Mouse (Mus musculus) left cerebral cortex, postnatal 14 days (tissue): ENCODE measurements around the gene Stat2. TPM values are rescaled to one million over a fixed set of nuclear protein-coding genes. Genes with fewer than 3 reads are reported as not detected.
"Not testable (repeated sequence)": the region's sequence is repeated elsewhere in the genome, so short reads cannot be mapped to it uniquely, and the experiment has no call there.

Experiments
- DNase-seq, 2 experiments: peaks; one replicate each; pipeline ENCODE4 v3.0.0; 2021 to 2022; ENCODE audit warnings: low spot score in 2 of 2, mixed read lengths in 1 of 2
- intact Hi-C: fragments of 180-260 bp; cut with DNase I; formaldehyde crosslinking; loops from one replicate; pipeline ENCODE4 v1.15.1; 2025
- total RNA-seq, 2 experiments: library from RNA; stranded (reverse); gene quantifications; 2 replicates each; pipeline ENCODE4 v1.2.3; 2021

Gene Stat2
- total RNA-seq, 2 experiments from 2014 or later = 19.0 to 21.1 TPM

DNA sequence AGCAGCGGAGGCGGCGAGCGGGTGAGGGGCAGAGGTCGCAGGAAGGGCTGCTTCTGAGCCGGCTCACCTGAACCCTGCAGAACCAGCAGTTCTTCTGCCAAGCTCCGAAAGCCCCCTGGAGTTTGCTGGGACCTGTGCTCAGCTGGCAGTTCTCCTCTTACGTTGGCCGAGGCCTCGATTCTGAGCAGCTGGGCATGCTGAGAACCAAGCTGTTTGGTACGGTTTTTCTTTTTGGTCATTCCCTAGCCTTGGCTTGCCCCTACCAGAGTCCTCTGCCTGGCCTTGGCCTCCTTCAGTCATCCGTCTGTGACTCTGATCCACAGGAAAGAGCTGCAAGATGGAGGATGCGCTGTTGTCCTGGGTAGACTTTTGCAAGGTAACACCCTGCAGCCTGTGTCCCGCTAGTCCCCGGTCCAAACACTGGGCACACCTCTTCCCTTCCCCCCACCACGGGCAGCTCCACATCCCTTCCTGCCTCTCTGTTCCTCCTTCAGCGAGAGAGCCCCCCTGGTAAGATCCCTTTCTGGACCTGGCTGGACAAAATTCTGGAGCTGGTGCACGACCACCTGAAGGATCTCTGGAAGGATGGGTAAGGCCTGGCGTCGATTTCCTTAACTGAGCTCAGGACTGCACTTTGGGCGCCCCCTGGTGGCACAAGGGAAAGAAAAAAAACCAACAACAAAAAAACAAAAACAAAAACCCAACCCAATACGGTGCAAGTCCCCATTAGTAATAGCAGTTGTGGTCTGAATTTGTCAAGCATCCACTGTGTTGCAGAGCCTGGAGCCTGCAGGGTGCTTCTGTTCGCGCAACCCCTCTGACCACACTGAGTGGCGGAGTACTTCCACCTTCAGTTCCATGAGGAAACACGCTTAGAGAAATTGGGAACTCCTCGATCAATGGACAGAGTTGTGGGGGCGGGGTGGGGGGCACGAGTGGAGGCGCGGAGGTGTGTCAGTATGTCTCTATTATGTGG is 13.5 kb downstream of the Stat2 start:
- DNase-seq = peak; percentile 64 to 74
- intact Hi-C loops = loop anchor here (5.0 kb wide), 2 partner anchors 47 to 72 kb away; partner anchors contain the start of gene Spryd4

GRCm38 (mm10) chr10:128290594-128290993 is 20.2 kb downstream of the Stat2 start:
- DNase-seq, intact Hi-C loops: not testable (repeated sequence)

GRCm38 (mm10) chr10:128296370-128297090 is 26.2 kb downstream of the Stat2 start:
- intact Hi-C loops = no loop called here
- no peak for DNase-seq

DNA sequence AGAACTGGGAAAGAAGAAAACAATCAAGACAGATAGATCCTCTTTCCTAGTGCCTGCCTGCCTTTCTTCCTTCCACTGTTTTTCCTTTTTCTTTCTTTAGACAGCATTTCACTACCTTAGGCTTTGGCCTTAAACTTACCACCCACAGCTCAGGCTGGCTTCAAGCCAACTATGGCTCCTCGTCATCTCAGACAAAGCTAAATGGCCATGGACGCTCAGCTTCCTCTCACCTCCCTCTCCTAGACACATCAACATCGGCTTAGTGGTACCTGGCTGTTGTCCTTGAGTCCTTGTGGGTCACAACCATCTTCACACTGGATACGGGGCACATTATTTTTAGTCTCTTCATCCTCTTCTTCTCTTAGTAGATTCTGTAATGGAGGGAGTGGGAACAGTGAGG is 26.9 kb downstream of the Stat2 start:
- no peak for DNase-seq
- intact Hi-C loops = no loop called here

DNA sequence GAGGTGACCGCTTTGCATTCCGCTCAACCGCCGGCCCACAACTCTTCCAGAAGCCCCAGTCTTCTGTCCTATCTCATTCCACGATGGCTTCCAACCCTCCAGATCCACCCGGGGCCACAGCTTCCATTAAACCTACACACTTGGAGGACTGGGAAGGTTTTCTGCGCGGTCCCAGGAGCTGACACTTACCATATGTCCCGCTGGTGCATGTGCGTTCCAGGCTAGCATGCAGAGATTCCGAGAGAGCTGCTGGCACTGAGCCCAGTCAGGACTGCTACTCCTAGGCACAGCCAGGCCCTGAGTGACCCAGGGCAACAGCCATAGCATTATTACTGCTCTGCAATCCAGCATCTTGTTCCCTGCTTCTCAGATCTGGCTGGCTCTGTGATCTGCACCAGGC is 27.3 kb downstream of the Stat2 start:
- intact Hi-C loops = no loop called here
- DNase-seq = no peak

GRCm38 (mm10) chr10:128298243-128298642 is 27.9 kb downstream of the Stat2 start:
- intact Hi-C loops = no loop called here
- DNase-seq = no peak

GRCm38 (mm10) chr10:128298702-128299171 is 28.4 kb downstream of the Stat2 start, which contains the start of gene Il23a:
Il23a (minus strand) TSS chr10:128298752.
- intact Hi-C loops = no loop called here
- no peak for DNase-seq

- DNase-seq = no peak
- intact Hi-C loops = no loop called here
Measured at GRCm38 (mm10) chr10:128302357-128302756, 32.0 kb downstream of the Stat2 start.

- intact Hi-C loops = no loop called here
Measured at GRCm38 (mm10) chr10:128302785-128303125, 32.4 kb downstream of the Stat2 start.

GRCm38 (mm10) chr10:128303126-128304021 is 33.0 kb downstream of the Stat2 start, which contains the start of gene Pan2:
Pan2 (plus strand) TSS chr10:128303335.
- intact Hi-C loops = no loop called here
- DNase-seq = peak; percentile 100

More at GRCm38 (mm10) chr10:128302785-128303125, 32.4 kb downstream of the Stat2 start:
- no peak for DNase-seq

DNA sequence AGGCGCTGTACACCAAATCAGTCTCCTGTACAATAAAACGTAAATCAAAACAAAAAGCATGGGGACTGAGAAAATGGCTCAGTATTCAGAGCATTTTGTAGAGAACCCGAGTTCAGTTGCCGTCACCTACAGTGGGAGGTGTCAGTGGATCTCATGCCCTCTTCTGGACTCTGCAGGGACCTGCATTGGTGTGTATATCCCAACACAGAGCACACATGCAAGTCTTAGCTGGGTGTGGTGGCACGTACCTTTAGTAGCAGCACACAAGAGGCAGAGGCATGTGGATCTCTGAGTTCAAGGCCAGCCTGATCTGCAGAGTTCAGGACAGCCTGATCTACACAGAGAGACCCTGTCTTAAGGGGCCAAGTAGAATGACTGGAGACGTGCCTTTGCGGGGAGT is 39.3 kb downstream of the Stat2 start:
- intact Hi-C loops = no loop called here

DNA sequence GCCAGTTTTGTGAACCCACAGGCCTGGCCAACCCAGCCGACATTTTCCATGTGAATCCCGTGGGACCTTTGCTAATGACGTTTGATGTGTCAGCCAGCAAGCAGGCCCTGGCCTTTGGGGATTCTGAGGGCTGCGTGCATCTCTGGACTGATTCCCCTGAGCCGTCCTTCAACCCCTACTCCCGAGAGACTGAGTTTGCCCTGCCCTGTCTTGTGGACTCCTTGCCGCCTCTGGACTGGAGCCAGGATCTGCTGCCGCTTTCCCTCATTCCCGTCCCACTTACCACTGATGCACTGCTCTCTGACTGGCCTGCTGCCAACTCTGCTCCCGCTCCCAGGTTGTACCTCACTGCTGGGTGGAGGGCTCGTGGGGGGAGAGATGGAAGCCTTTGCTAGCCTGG is 39.8 kb downstream of the Stat2 start:
- intact Hi-C loops = no loop called here
- peak in 1 of 2 experiments; percentile 25 for DNase-seq

More for the DNA sequence above, 39.3 kb downstream of the Stat2 start:
- no peak for DNase-seq

- DNase-seq = no peak
- intact Hi-C loops = no loop called here
Measured at GRCm38 (mm10) chr10:128310902-128311301, 40.5 kb downstream of the Stat2 start.

- intact Hi-C loops = no loop called here
- no peak for DNase-seq
Measured at GRCm38 (mm10) chr10:128315578-128315977, 45.2 kb downstream of the Stat2 start.

DNA sequence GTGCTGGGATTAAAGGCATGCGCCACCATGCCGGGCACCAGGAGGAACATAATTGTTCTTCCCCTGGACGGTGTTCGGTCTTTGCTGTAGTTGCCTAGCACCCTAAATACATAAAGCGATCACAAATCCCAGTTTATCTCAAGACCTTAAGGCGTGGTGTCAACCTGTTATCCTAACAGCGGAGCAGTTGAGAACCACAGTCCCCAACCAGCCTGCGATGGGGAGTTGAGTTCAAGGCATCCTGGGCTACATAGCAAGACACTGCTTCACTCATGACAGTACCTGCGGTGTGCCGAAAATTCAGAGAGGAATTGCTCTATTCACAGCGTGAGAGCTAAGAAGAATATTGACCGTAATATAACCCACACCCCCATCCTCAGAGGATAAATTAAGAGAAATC is 51.3 kb downstream of the Stat2 start:
- DNase-seq = no peak
- intact Hi-C loops = no loop called here

- DNase-seq = peak; percentile 80 to 88
- intact Hi-C loops = no loop called here
Measured at GRCm38 (mm10) chr10:128322141-128323108, 52.1 kb downstream of the Stat2 start, which contains the start of gene Cnpy2. Cnpy2 (plus strand) TSS chr10:128322459.

- intact Hi-C loops = no loop called here
- no peak for DNase-seq
Measured at GRCm38 (mm10) chr10:128323516-128323915, 53.2 kb downstream of the Stat2 start.

- intact Hi-C loops = no loop called here
- DNase-seq = no peak
Measured at GRCm38 (mm10) chr10:128326825-128327224, 56.5 kb downstream of the Stat2 start.
